Mouse (Mus musculus): Measurements from ENCODE around the gene 2010111I01Rik. TPM values are rescaled to one million over a fixed set of nuclear protein-coding genes. Genes with fewer than 3 reads are reported as not detected.
"Not testable (repeated sequence)": the region's sequence is repeated elsewhere in the genome, so short reads cannot be mapped to it uniquely, and the experiment has no call there.

The 2010111I01Rik gene
- polyA plus RNA-seq, 1 experiment from 2014 or later: 250 TPM

DNA sequence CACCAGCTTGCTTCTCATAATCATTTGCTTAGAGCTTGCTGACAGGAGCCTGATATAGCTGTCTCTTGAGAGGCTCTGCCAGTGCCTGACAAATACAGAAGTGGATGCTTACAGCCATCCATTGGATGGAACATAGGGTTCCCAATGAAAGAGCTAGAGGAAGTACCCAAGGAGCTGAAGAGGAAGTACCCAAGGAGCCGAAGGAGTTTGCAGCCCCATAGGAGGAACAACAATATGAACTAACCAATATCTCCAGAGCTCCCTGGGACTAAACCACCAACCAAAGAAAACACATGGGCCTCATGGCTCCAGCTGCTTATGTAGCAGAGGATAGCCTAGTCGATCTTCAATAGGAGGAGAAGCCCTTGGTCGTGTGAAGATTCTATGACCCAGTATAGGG, 42.8 kb downstream of the 2010111I01Rik start:
- H3K27ac ChIP-seq; H3K4me2 ChIP-seq (replicated peaks); H3K9ac ChIP-seq; H3K9me3 ChIP-seq; H3K36me3 ChIP-seq; H3K4me3 ChIP-seq; ATAC-seq (ENCODE audit: low FRiP score, low read depth); H3K27me3 ChIP-seq: not testable (repeated sequence)
- H3K4me1 ChIP-seq: peaks cover 10% of the 10 kb centered on the region
- 87% methylated on average over 3 of the region's 3 CpGs for WGBS

DNA sequence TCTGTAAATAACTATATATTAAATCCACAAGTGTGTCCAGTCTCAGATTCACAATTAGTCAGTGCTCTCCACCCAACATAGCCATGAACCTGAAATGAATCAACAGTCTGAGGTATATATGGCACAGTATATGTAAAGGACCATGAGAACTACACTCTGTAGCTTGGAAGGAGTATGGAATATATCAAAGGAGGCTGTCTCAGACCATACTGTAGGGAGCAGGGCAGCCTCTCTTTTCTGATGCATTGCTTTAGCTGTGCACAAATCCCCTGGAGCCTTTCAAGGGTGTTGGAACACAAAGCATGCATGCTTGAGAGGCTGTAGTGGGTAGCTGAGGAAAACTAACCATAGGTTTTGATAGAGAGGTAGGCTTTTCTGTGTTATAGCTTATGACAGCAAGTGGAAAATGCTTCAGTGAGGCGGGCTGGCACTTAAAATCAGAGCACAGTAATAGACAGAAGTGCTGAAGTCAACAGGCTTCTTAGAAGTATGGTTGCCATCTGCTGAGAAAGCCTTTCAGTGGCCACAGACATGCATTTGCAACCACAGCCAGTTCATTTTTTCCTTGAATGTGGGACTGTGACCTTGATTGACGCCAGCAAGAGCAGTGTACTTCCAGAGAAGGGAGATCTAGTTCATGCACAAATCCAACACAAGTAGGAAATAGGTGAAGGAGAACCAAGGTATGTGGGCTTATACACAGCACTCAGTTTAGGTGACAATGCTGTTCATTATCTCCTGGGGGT, 45.8 kb downstream of the 2010111I01Rik start:
- ATAC-seq (ENCODE audit: low FRiP score, low read depth): no peak

DNA sequence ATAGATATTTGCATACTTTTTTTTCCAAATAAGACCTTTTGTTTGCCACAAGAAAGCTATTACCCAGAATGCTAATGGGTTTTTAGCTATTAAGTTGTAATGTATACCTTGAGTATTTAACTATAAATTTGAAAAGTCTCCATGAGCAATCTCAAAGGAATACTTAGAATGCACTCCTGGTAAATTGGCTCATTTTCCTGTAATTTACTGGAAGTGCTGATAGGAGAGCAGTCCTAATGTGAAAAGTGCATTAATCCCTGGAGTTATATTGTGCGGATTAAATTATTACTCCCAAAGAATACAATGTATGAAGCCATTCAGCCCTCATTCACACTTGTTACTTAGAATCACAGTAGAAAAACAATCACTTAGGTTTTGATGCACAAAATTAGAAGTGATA, 49.7 kb downstream of the 2010111I01Rik start:
- ATAC-seq (ENCODE audit: low FRiP score, low read depth): no peak
- Histone ChIP-seq H3K4me1 (peaks cover 23% of the 10 kb centered on the region), H3K4me3 (no peak overlapping the region), H3K27ac (no peak overlapping the region), H3K9me3 (no peaks in the 10 kb centered on the region), H3K9ac (no peak overlapping the region), H3K36me3 (peaks cover 4% of the 10 kb centered on the region; the same call in 1 of the 2 replicates), H3K4me2 (replicated peaks) (no peak overlapping the region), H3K27me3 (no peaks in the 10 kb centered on the region)
- WGBS: 69% methylated on average over 1 of the region's 1 CpGs

More for the DNA sequence above, 45.8 kb downstream of the 2010111I01Rik start:
- Histone ChIP-seq H3K9ac (no peak overlapping the region), H3K4me3 (no peak overlapping the region), H3K9me3 (no peaks in the 10 kb centered on the region), H3K27ac (no peak overlapping the region), H3K4me2 (replicated peaks) (no peak overlapping the region), H3K27me3 (no peaks in the 10 kb centered on the region), H3K36me3 (no peaks in the 10 kb centered on the region; the same call in 1 of the 2 replicates), H3K4me1 (peaks cover 23% of the 10 kb centered on the region)
- 77% methylated on average over 2 of the region's 2 CpGs for WGBS

DNA sequence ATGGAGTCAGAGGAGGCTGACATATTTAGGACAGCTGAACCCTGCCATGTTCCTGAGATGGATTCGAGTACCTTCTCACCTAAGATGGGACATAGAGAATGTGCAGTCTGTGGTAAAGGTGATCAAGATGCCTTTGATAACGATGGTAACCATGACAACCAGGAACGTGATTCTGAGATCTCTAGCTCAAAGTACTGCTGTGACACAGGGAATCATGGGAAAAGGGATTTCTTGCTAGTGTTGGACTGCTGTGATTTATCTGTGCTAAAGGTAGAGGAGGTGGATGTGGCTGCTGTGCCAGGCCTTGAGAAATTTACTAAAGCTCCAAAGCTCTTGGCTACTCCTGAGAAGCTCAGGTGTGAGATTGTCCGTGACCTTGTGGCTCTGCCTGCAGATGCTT, 50.7 kb downstream of the 2010111I01Rik start:
- Histone ChIP-seq H3K4me2 (replicated peaks) (no peak overlapping the region), H3K9ac (no peak overlapping the region), H3K27me3 (no peaks in the 10 kb centered on the region), H3K4me3 (no peak overlapping the region), H3K9me3 (no peaks in the 10 kb centered on the region), H3K36me3 (peaks cover 4% of the 10 kb centered on the region; the same call in 1 of the 2 replicates), H3K4me1 (peaks cover 17% of the 10 kb centered on the region), H3K27ac (no peak overlapping the region)
- ATAC-seq (ENCODE audit: low FRiP score, low read depth): no peak
- WGBS: 80% methylated on average over 4 of the region's 4 CpGs

DNA sequence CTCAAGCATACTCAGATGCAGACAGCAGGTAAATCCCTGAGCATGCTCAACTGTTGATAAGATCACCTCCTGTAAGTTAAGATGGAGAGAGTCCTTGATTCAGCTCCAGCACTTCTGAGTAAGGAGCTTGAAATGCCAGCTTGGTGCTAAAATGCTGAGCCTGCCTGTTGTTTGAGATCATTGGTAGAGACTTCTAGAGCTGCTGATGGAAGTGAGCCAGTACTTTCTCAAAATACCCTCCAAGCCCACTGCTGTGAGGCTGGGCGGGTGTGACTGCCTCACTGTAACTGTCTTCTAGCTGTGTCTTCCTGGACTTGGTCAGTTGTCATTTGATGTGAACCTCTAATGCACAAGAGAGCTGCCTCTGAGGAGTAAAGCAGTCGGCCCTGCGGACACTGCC, 51.4 kb downstream of the 2010111I01Rik start:
- Histone ChIP-seq H3K27me3 (no peaks in the 10 kb centered on the region), H3K9ac (no peak overlapping the region), H3K9me3 (no peaks in the 10 kb centered on the region), H3K36me3 (peaks cover 4% of the 10 kb centered on the region; the same call in 1 of the 2 replicates), H3K4me2 (replicated peaks) (no peak overlapping the region), H3K27ac (no peak overlapping the region), H3K4me1 (peaks cover 12% of the 10 kb centered on the region; the same call in 1 of the 2 replicates), H3K4me3 (no peak overlapping the region)
- no peak for ATAC-seq (ENCODE audit: low FRiP score, low read depth)
- 87% methylated on average over 3 of the region's 3 CpGs for WGBS

DNA sequence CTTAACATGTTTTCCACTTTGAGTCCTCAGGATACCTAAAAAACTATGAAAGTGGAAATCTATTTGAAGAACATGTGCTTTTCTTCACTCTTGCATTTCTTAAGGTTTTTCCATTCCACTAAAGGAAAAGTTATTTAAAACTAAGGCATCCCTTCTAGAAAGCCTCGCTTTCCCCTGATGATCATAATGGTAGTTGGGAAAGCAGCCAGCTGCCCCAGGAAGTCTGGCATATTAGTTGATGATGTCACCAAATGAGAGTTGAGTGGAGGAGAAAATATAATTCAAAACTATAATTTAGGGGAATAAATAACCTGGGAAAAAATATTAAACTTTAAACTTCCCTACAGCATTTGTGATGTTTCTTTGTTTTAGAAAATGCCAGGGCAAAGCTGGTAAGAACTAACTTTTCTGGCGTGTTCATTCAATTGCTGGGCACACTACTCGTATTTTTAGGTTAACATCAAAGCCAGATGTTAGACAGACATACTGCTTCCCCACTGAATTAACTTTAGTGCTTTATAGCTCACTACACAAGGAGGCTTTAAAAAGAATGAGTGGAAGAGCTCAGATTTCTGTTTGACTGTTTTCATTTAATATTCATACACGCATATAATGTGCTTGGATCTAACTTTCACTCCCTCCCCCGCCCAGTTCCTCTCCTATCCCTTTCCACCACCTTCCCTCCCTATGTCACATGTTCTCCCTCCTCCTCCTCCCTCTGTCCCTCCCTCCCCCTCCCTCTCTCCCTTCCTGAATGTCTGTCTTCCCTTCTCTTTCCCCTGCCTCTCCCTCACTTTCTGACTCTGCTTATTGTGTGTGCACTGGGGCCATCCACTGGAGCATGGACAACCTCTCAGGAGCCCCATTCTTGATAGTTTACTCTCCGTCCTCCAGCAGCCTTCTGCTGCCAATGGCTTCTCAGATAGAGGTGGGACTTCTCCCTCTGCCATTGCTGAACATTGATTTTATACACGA, 58.8 kb downstream of the 2010111I01Rik start:
- Histone ChIP-seq H3K9ac (no peak overlapping the region), H3K4me3 (no peak overlapping the region), H3K36me3 (no peaks in the 10 kb centered on the region), H3K9me3 (no peaks in the 10 kb centered on the region), H3K4me2 (replicated peaks) (peak overlapping the region; percentile 35), H3K27ac (peak overlapping the region; percentile 89), H3K27me3 (no peaks in the 10 kb centered on the region), H3K4me1 (peaks cover 32% of the 10 kb centered on the region)
- WGBS: 25% methylated on average over 7 of the region's 7 CpGs
- ATAC-seq (ENCODE audit: low FRiP score, low read depth): peak; percentile 93

DNA sequence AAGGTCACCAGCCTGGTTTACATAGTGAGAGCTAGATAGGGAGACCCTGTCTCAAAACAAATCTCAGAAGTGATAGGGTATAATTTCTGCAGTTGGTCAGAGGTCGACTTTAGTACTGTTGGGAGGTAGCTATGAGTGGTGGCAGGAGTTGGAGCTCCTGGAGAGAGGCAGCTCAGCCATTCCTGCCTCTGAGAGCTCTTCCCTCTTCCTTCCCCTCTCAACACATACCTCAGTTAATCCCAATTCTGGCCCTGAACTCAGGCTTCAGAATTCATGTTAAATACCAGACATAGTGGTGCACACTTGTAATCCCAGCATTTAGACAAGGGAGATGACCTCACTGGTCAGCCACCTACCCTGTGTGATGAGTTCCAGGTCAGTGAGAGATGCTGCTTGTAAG, 65.3 kb downstream of the 2010111I01Rik start:
- no peak for ATAC-seq (ENCODE audit: low FRiP score, low read depth)
- Histone ChIP-seq H3K9me3 (no peaks in the 10 kb centered on the region), H3K27ac (no peak overlapping the region), H3K36me3 (no peaks in the 10 kb centered on the region), H3K27me3 (no peaks in the 10 kb centered on the region), H3K4me2 (replicated peaks) (no peak overlapping the region), H3K9ac (no peak overlapping the region), H3K4me3 (no peak overlapping the region), H3K4me1 (peaks cover 28% of the 10 kb centered on the region)
- 52% methylated on average over 1 of the region's 1 CpGs for WGBS

DNA sequence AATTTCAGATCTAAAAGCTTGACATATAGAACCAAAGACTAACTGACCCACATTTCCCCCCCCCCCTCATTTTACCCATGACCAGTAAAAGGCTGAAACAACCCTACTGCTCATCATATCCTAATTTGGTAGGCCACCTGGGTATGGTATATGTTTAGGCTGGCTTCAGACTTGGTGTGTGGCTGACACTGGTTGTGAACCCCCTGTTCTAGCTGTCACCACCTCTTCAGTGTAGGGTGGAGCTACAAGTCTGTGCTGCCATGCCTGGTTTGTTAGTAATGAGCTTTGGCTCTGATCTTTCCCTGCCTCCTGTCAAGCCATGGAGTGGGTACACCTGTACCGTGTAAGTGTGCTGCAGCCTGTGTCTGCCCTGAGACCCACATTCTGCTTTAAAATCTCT, 66.6 kb downstream of the 2010111I01Rik start:
- Histone ChIP-seq H3K9me3 (no peaks in the 10 kb centered on the region), H3K27ac (no peak overlapping the region), H3K4me2 (replicated peaks) (no peak overlapping the region), H3K9ac (no peak overlapping the region), H3K27me3 (no peaks in the 10 kb centered on the region), H3K4me3 (no peak overlapping the region), H3K36me3 (no peaks in the 10 kb centered on the region), H3K4me1 (peaks cover 28% of the 10 kb centered on the region)
- ATAC-seq (ENCODE audit: low FRiP score, low read depth): no peak
- 83% methylated on average over 1 of the region's 1 CpGs for WGBS

DNA sequence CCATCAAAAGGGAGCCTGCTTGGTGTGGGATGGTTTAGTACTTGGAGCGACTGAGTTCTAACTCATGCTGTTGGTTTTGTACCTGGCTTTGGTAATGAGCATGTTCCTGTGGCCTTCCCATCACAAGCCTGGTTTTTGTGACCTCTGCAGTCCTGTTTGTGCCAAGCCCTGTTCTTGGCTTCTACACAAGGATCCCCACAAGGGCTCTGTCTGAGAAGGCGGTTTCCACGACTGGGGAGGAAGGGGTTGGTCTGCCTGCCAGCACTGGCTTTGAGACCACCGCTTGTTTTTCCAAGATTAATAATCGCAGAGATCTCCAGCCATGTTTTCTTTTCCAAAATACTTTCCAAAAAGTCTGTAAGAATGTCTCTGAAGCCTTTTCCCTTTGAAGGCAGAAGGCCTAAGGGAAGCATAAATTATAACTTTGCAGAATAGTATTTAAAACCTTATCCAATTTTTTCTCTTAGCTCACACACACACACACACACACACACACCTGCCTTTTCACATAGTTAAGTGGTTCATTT, 67.7 kb downstream of the 2010111I01Rik start:
- no peaks in the 10 kb centered on the region for H3K27me3 ChIP-seq
- H3K4me3 ChIP-seq: no peak overlapping the region
- no peaks in the 10 kb centered on the region for H3K9me3 ChIP-seq
- H3K27ac ChIP-seq: peak overlapping the region; percentile 66
- no peaks in the 10 kb centered on the region for H3K36me3 ChIP-seq
- WGBS: 59% methylated on average over 5 of the region's 5 CpGs
- no peak overlapping the region for H3K4me2 ChIP-seq (replicated peaks)
- peaks cover 25% of the 10 kb centered on the region for H3K4me1 ChIP-seq
- no peak overlapping the region for H3K9ac ChIP-seq
- ATAC-seq (ENCODE audit: low FRiP score, low read depth): peak; percentile 79

DNA sequence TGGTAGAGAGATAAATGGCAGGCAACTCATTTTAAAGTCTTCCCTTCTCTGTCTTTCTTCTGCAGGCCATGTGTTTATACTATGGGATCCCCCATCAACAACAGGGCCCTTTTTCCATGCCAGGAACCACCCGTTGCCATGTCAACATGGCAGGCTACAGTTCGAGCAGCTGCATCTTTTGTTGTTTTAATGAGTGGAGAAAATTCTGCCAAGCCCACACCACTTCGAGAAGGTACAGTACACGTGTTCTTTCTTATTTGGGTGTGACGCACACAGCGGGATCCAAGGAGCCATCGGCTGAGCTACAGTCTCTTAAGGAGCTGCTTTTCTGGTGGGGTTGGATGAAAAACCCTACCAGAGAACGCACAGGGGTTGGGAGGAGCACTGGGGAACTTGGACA, 68.3 kb downstream of the 2010111I01Rik start:
- Histone ChIP-seq H3K27ac (peak overlapping the region; percentile 66), H3K4me3 (no peak overlapping the region), H3K4me2 (replicated peaks) (no peak overlapping the region), H3K4me1 (peaks cover 25% of the 10 kb centered on the region), H3K27me3 (no peaks in the 10 kb centered on the region), H3K36me3 (no peaks in the 10 kb centered on the region), H3K9me3 (no peaks in the 10 kb centered on the region), H3K9ac (no peak overlapping the region)
- peak; percentile 20; the same call in 1 of the 2 replicates for ATAC-seq (ENCODE audit: low FRiP score, low read depth)
- 71% methylated on average over 8 of the region's 8 CpGs for WGBS

DNA sequence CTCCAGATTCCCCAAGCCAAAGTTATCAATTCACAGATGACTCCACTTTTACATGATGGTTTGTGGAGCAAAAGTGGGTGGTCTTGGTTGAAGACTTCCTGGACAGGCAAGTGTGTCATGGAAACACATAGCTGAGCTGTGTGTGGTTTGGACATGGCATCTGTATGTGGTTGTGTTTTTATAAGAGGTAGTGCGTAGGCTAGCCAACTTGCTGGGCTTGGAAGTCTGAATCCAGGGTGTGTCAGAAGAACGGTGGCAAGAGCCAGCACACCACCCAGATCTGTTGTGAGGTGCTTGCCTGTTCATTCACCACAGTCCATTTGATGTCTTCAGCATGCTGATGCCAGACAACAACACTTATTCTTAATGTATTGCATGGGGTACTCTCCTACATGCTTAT, 68.7 kb downstream of the 2010111I01Rik start:
- Histone ChIP-seq H3K9me3 (no peaks in the 10 kb centered on the region), H3K4me3 (no peak overlapping the region), H3K27ac (peak overlapping the region; percentile 66; the same call in 1 of the 2 replicates), H3K4me1 (peaks cover 26% of the 10 kb centered on the region), H3K4me2 (replicated peaks) (no peak overlapping the region), H3K27me3 (no peaks in the 10 kb centered on the region), H3K36me3 (no peaks in the 10 kb centered on the region), H3K9ac (no peak overlapping the region)
- 83% methylated on average over 2 of the region's 2 CpGs for WGBS
- ATAC-seq (ENCODE audit: low FRiP score, low read depth): no peak

DNA sequence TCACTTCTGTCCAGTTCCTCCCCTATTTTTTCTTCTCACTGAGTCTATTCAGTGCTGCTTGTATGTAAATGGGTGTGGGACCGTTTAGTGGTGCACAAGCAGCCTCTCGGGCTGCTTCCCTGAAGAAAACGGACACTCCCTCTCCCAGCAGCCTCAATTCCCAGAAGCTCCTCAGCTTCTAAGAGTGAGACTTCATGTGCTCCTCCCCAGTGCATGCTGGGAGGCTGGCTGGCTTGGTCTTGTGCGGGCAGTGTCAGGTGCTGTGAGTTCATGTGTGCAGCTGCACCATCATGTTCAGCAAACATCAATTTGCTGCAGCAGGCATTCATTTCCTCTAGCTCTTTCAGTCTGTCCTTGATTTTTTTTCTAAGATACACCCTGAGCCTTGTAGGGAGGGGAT, 70.0 kb downstream of the 2010111I01Rik start:
- ATAC-seq (ENCODE audit: low FRiP score, low read depth): no peak
- no peaks in the 10 kb centered on the region for H3K9me3 ChIP-seq
- no peaks in the 10 kb centered on the region for H3K27me3 ChIP-seq
- no peak overlapping the region for H3K27ac ChIP-seq
- 66% methylated on average over 4 of the region's 4 CpGs for WGBS
- no peaks in the 10 kb centered on the region for H3K36me3 ChIP-seq
- H3K4me3 ChIP-seq: no peak overlapping the region
- peaks cover 34% of the 10 kb centered on the region for H3K4me1 ChIP-seq
- no peak overlapping the region for H3K9ac ChIP-seq
- H3K4me2 ChIP-seq (replicated peaks): no peak overlapping the region

Data from limb, embryonic 13.5 days (tissue).